ENCODE assay signal across 7 mouse cellular contexts in genomic region chr17:17827658-17828190, GRCm38 (mm10). TPM values are rescaled to one million over a fixed set of nuclear protein-coding genes. Genes with fewer than 3 reads are reported as not detected.
DNase-seq lines count a peak whose midpoint lies in the region; ATAC-seq lines count a peak whose summit lies in the region.

No protein-coding gene starts in this region.

- H3K27me3 ChIP-seq in hindbrain, embryonic 15.5 days = no peaks in the 10 kb centered on the region
- no peaks in the 10 kb centered on the region; the same call in 1 of the 2 replicates for H3K27me3 ChIP-seq in midbrain, embryonic 10.5 days (ENCODE audit: low read depth, poor library complexity, severe bottlenecking)
- H3K27me3 ChIP-seq in stomach, embryonic 14.5 days (ENCODE audit: control insufficient read depth, insufficient read depth, low read length) = no peaks in the 10 kb centered on the region

- peak overlapping the region; percentile 100 for H3K27ac ChIP-seq in hindbrain, embryonic 15.5 days (replicated peaks)
- H3K27ac ChIP-seq in midbrain, embryonic 10.5 days (replicated peaks) = peak overlapping the region; percentile 99
- H3K27ac ChIP-seq in stomach, embryonic 14.5 days (ENCODE audit: low read length) = peak overlapping the region; percentile 99

- H3K9me3 ChIP-seq in hindbrain, embryonic 15.5 days = no peaks in the 10 kb centered on the region
- no peaks in the 10 kb centered on the region for H3K9me3 ChIP-seq in midbrain, embryonic 10.5 days (replicated peaks)
- no peaks in the 10 kb centered on the region for H3K9me3 ChIP-seq in stomach, embryonic 14.5 days (ENCODE audit: control insufficient read depth, low read depth, low read length)

- peak overlapping the region; percentile 99 for H3K9ac ChIP-seq in hindbrain, embryonic 15.5 days
- peak overlapping the region; percentile 83 for H3K9ac ChIP-seq in stomach, embryonic 14.5 days (replicated peaks; ENCODE audit: low read depth, low read length)

- peaks cover 4% of the 10 kb centered on the region; the same call in 1 of the 2 replicates for H3K36me3 ChIP-seq in hindbrain, embryonic 15.5 days
- H3K36me3 ChIP-seq in midbrain, embryonic 10.5 days = peaks cover 30% of the 10 kb centered on the region
- H3K36me3 ChIP-seq in stomach, embryonic 14.5 days (ENCODE audit: control insufficient read depth, insufficient read depth, low read length) = peaks cover 18% of the 10 kb centered on the region

- WGBS in hindbrain, embryonic 15.5 days = 0% methylated on average over 13 of the region's 13 CpGs
- WGBS in midbrain, embryonic 10.5 days = 0% methylated on average over 13 of the region's 13 CpGs
- WGBS in stomach, embryonic 14.5 days = under 1% methylated on average over 13 of the region's 13 CpGs

- peaks cover 40% of the 10 kb centered on the region for H3K4me1 ChIP-seq in hindbrain, embryonic 15.5 days (replicated peaks)
- peaks cover 49% of the 10 kb centered on the region for H3K4me1 ChIP-seq in midbrain, embryonic 10.5 days
- H3K4me1 ChIP-seq in stomach, embryonic 14.5 days (ENCODE audit: control insufficient read depth, insufficient read depth, low read length) = peaks cover 21% of the 10 kb centered on the region

- H3K4me3 ChIP-seq in hindbrain, embryonic 15.5 days = peak overlapping the region; percentile 97
- peak overlapping the region; percentile 89 for H3K4me3 ChIP-seq in midbrain, embryonic 10.5 days
- peak overlapping the region; percentile 84 for H3K4me3 ChIP-seq in stomach, embryonic 14.5 days (ENCODE audit: low read depth, low read length)

- intact Hi-C loops in left cerebral cortex, postnatal 36 days (cut with DNase I) = loop anchor here (2.0 to 5.0 kb wide), 3 partner anchors 60 to 425 kb away; partner anchors contain the start of genes Lix1 and Lnpep

- H3K4me2 ChIP-seq in hindbrain, embryonic 15.5 days = peak overlapping the region; percentile 86
- H3K4me2 ChIP-seq in stomach, embryonic 14.5 days (replicated peaks; ENCODE audit: low read depth, low read length) = peak overlapping the region; percentile 73

- ATAC-seq in hindbrain, embryonic 15.5 days (ENCODE audit: low FRiP score, low read depth) = peak; percentile 13
- ATAC-seq in stomach, embryonic 14.5 days (ENCODE audit: insufficient number of reproducible peaks, insufficient read depth, low FRiP score, low read depth) = peak; percentile 19; the same call in 1 of the 2 replicates

- peak; percentile 73 for DNase-seq in ZHBTc4 (ENCODE audit: low read depth, low spot score)
- DNase-seq in cerebellum, adult 9-10 months = peak; percentile 84
- peak; percentile 45 to 48 for DNase-seq in frontal cortex, postnatal 14 days (ENCODE audit: low spot score in 2 of 2)
- DNase-seq in left cerebral cortex, postnatal 36 days (ENCODE audit: low spot score in 2 of 2) = peak; percentile 60 to 62
- peak; percentile 95 for DNase-seq in midbrain, embryonic 10.5 days (ENCODE audit: low spot score)

RNA-seq across cellular contexts. Expression of gene Spaca6, which starts 0.8 kb away (rescaled TPM):
- polyA plus RNA-seq in hindbrain, embryonic 15.5 days (2015; fragmentation: Nextera tagmentation; extraction: Ambion mirVana) = 25.5 and 28.3 TPM in 2 replicates
- total RNA-seq in left cerebral cortex, postnatal 36 days (2021) = 100 to 1,000 TPM in 1 of 2 experiments, 10 to 100 TPM in 1; 58.7 to 131 TPM
- 38.1 and 46.8 TPM in 2 replicates for polyA plus RNA-seq in midbrain, embryonic 10.5 days (2016; fragmentation: Nextera tagmentation; extraction: Ambion mirVana)
- polyA plus RNA-seq in stomach, embryonic 14.5 days (2014; fragmentation: Nextera tagmentation; extraction: Ambion mirVana) = 40.9 and 42.9 TPM in 2 replicates

RNA-seq across cellular contexts. Expression of gene Has1, which starts 27.3 kb away (rescaled TPM):
- 1.1 TPM in 2 replicates for polyA plus RNA-seq in hindbrain, embryonic 15.5 days (2015; fragmentation: Nextera tagmentation; extraction: Ambion mirVana)
- total RNA-seq in left cerebral cortex, postnatal 36 days (2021) = under 1 TPM; 0.45 to 0.79 TPM
- 0.65 and 0.83 TPM in 2 replicates for polyA plus RNA-seq in midbrain, embryonic 10.5 days (2016; fragmentation: Nextera tagmentation; extraction: Ambion mirVana)
- 3.1 and 4.0 TPM in 2 replicates for polyA plus RNA-seq in stomach, embryonic 14.5 days (2014; fragmentation: Nextera tagmentation; extraction: Ambion mirVana)

RNA-seq across cellular contexts. Expression of gene Fpr1, which starts 56.0 kb away (rescaled TPM):
- 0.18 and 0.31 TPM in 2 replicates for polyA plus RNA-seq in hindbrain, embryonic 15.5 days (2015; fragmentation: Nextera tagmentation; extraction: Ambion mirVana)
- total RNA-seq in left cerebral cortex, postnatal 36 days (2021) = not detected
- not detected in 2 replicates for polyA plus RNA-seq in midbrain, embryonic 10.5 days (2016; fragmentation: Nextera tagmentation; extraction: Ambion mirVana)
- 0.30 and 0.32 TPM in 2 replicates for polyA plus RNA-seq in stomach, embryonic 14.5 days (2014; fragmentation: Nextera tagmentation; extraction: Ambion mirVana)

RNA-seq across cellular contexts. Expression of gene Fpr2, which starts 59.9 kb away (rescaled TPM):
- 0.18 TPM in 1 of 2 replicates, not detected in the other for polyA plus RNA-seq in hindbrain, embryonic 15.5 days (2015; fragmentation: Nextera tagmentation; extraction: Ambion mirVana)
- not detected for total RNA-seq in left cerebral cortex, postnatal 36 days (2021)
- not detected in 2 replicates for polyA plus RNA-seq in midbrain, embryonic 10.5 days (2016; fragmentation: Nextera tagmentation; extraction: Ambion mirVana)
- polyA plus RNA-seq in stomach, embryonic 14.5 days (2014; fragmentation: Nextera tagmentation; extraction: Ambion mirVana) = 0.55 TPM in 1 of 2 replicates, not detected in the other

RNA-seq across cellular contexts. Expression of gene Fpr3, which starts 59.9 kb away (rescaled TPM):
- polyA plus RNA-seq in hindbrain, embryonic 15.5 days (2015; fragmentation: Nextera tagmentation; extraction: Ambion mirVana) = not detected in 2 replicates
- not detected for total RNA-seq in left cerebral cortex, postnatal 36 days (2021)
- not detected in 2 replicates for polyA plus RNA-seq in midbrain, embryonic 10.5 days (2016; fragmentation: Nextera tagmentation; extraction: Ambion mirVana)
- not detected in 2 replicates for polyA plus RNA-seq in stomach, embryonic 14.5 days (2014; fragmentation: Nextera tagmentation; extraction: Ambion mirVana)

Comparison
In these comparisons a context has a peak if more than half of its experiments do, and no peak if none do; other contexts are left out.
1. Peak in every context shown above with its lines: DNase-seq, ATAC-seq, H3K4me3 ChIP-seq and H3K27ac ChIP-seq.